Mouse (Mus musculus) hindbrain, embryonic 11.5 days (tissue): ENCODE measurements around the gene Arhgef28. TPM values are rescaled to one million over a fixed set of nuclear protein-coding genes. Genes with fewer than 3 reads are reported as not detected.

Source experiments
- ATAC-seq: fragments of 200-750 bp; cut with Nextera tagmentation; 2 replicates; pipeline ENCODE4 v1.8.0; 2017; ENCODE audit warnings: mild to moderate bottlenecking, moderate TSS enrichment, moderate library complexity; ENCODE audit not compliant: low FRiP score
- DNase-seq: peaks from one replicate; pipeline ENCODE4 v3.0.0-alpha.2; 2015; ENCODE audit warnings: low spot score
- H3K27ac ChIP-seq: fragments of 300-500 bp; sonication (generic); 2 replicates; pipeline ENCODE4 v1.5.1; 2014; ENCODE audit warnings: mild to moderate bottlenecking, low read depth, low read length
- H3K27me3 ChIP-seq: fragments of 300-500 bp; sonication (generic); 2 replicates; pipeline ENCODE4 v1.6.1; 2014; ENCODE audit warnings: mild to moderate bottlenecking, low read length, moderate library complexity, mixed read lengths; ENCODE audit not compliant: control insufficient read depth, insufficient read depth
- H3K36me3 ChIP-seq: fragments of 300-500 bp; sonication (generic); 2 replicates; pipeline ENCODE4 v1.6.1; 2014; ENCODE audit warnings: mild to moderate bottlenecking, low read length, moderate library complexity, mixed read lengths; ENCODE audit not compliant: control insufficient read depth, insufficient read depth
- H3K4me1 ChIP-seq: fragments of 300-500 bp; sonication (generic); replicated peaks from 2 replicates; pipeline ENCODE4 v1.6.1; 2014; ENCODE audit warnings: low read length, mixed read lengths; ENCODE audit not compliant: control insufficient read depth, insufficient read depth
- H3K4me2 ChIP-seq: fragments of 300-500 bp; sonication (generic); replicated peaks from 2 replicates; pipeline ENCODE4 v1.6.1; 2014; ENCODE audit warnings: mild to moderate bottlenecking, low read depth, low read length
- H3K4me3 ChIP-seq: fragments of 300-500 bp; sonication (generic); 2 replicates; pipeline ENCODE4 v1.5.1; 2014; ENCODE audit warnings: low read depth, low read length
- H3K9ac ChIP-seq: fragments of 300-500 bp; sonication (generic); 2 replicates; pipeline ENCODE4 v1.6.1; 2014; ENCODE audit warnings: low read depth, low read length
- H3K9me3 ChIP-seq: fragments of 300-500 bp; sonication (generic); 2 replicates; pipeline ENCODE4 v1.6.1; 2016; ENCODE audit warnings: low read length; ENCODE audit not compliant: control insufficient read depth
- WGBS: fragments of 180-500 bp; shearing (Covaris S2); extraction: QIAGEN DNeasy Blood & Tissue Kit; methylation state at CpG from one replicate; pipeline ENCODE4 v1.1.7; 2014; 5-methylcytosine and 5-hydroxymethylcytosine counted together
- polyA plus RNA-seq: library from polyadenylated mRNA; unstranded; fragments of >200 nt; fragmentation: Nextera tagmentation; extraction: Ambion mirVana; gene quantifications from 2 replicates; pipeline ENCODE4 v1.2.1, GENCODE M21; 2014

Gene Arhgef28
- polyA plus RNA-seq, 1 experiment from 2014 or later = 11.8 TPM

GRCm38 (mm10) chr13:97853356-97853968 lies 352.8 kb downstream of the Arhgef28 start:
- no peaks in the 10 kb centered on the region for H3K9me3 ChIP-seq
- DNase-seq (no peak), ATAC-seq (no peak)
- no peaks in the 10 kb centered on the region for H3K4me1 ChIP-seq
- H3K36me3 ChIP-seq = no peaks in the 10 kb centered on the region
- H3K27ac ChIP-seq = no peak overlapping the region
- H3K4me2 ChIP-seq = no peak overlapping the region
- H3K27me3 ChIP-seq = no peaks in the 10 kb centered on the region
- no peak overlapping the region for H3K9ac ChIP-seq
- H3K4me3 ChIP-seq = no peak overlapping the region
- 78% methylated on average over 8 of the region's 8 CpGs for WGBS

Other genes starting within 250 kb of the Arhgef28 start
- gene Utp15, start 56.6 kb upstream of the Arhgef28 start, polyA plus RNA-seq = 33.9 and 46.3 TPM in 2 replicates
- gene Ankra2, start 56.6 kb upstream of the Arhgef28 start, polyA plus RNA-seq = 40.1 and 40.9 TPM in 2 replicates
- gene Gm21976, start 73.4 kb upstream of the Arhgef28 start, polyA plus RNA-seq = not detected in 2 replicates
- gene Btf3, start 110.6 kb upstream of the Arhgef28 start, polyA plus RNA-seq = 784 and 800 TPM in 2 replicates
- gene Foxd1, start 147.8 kb upstream of the Arhgef28 start, polyA plus RNA-seq = 4.6 and 5.0 TPM in 2 replicates